Mouse (Mus musculus): Measurements from ENCODE around the gene Celf2. TPM values are rescaled to one million over a fixed set of nuclear protein-coding genes. Genes with fewer than 3 reads are reported as not detected.

Celf2 gene
- polyA plus RNA-seq, 1 experiment from 2014 or later: 68.8 TPM

GRCm38 (mm10) chr2:7249002-7249401 lies 260.4 kb downstream of the Celf2 start:
- H3K4me2 ChIP-seq (ENCODE audit: low read depth, low read length): no peak overlapping the region
- ATAC-seq (ENCODE audit: low read depth) (no peak), DNase-seq (ENCODE audit: low spot score) (no peak)
- no peak overlapping the region for H3K4me3 ChIP-seq (ENCODE audit: low read depth, low read length)
- no peak overlapping the region for H3K9ac ChIP-seq (ENCODE audit: low read depth, low read length)
- no peak overlapping the region for H3K27ac ChIP-seq (replicated peaks; ENCODE audit: low read depth, low read length)
- no peaks in the 10 kb centered on the region for H3K27me3 ChIP-seq (replicated peaks; ENCODE audit: control insufficient read depth, insufficient read depth, low read length)
- no peaks in the 10 kb centered on the region for H3K9me3 ChIP-seq (ENCODE audit: control insufficient read depth, low read length)
- no peaks in the 10 kb centered on the region for H3K36me3 ChIP-seq (ENCODE audit: control insufficient read depth, insufficient read depth, low read length)
- no peaks in the 10 kb centered on the region for H3K4me1 ChIP-seq (ENCODE audit: control insufficient read depth, insufficient read depth, low read length)

DNA sequence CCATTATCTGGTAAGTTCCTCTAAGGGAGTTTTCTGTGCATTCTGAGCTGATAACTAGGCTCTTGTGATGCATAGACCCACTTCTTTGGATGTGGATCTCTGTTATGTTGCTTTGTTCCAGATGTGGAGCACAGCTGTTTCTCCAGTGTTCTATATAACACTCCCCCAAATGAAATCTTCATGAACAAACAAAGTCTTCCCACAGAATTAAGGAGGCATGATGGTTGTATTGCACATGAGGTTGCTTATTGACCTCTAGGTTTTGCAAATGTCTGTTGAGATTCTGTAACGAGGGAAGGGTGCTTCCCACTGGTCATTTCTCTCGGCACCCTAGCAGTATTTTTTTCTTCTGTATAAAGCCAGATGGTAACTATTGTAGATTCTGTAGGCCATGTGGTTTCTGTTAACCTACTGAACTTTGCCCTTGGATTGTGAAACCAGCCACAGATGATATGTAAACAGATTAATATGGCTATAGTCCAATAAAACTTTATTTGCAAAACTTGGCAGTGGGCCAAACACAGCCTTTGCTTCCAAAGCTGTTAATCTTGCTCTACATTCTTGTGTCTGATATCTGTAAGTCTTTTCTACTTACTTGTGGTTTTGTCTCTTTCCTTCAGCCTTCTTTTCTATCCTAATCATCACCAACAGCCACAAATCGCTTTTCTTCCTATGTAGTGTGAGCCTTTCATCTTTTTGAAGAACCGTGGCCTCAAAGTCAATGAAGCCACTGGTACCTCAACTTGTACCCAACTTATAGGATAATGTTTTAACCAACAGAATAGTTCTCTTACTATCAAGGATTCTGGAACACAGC lies 263.2 kb downstream of the Celf2 start:
- Histone ChIP-seq H3K9ac (ENCODE audit: low read depth, low read length) (no peak overlapping the region), H3K4me1 (ENCODE audit: control insufficient read depth, insufficient read depth, low read length) (no peaks in the 10 kb centered on the region), H3K27me3 (replicated peaks; ENCODE audit: control insufficient read depth, insufficient read depth, low read length) (no peaks in the 10 kb centered on the region), H3K36me3 (ENCODE audit: control insufficient read depth, insufficient read depth, low read length) (no peaks in the 10 kb centered on the region), H3K4me2 (ENCODE audit: low read depth, low read length) (no peak overlapping the region), H3K27ac (replicated peaks; ENCODE audit: low read depth, low read length) (no peak overlapping the region), H3K4me3 (ENCODE audit: low read depth, low read length) (no peak overlapping the region), H3K9me3 (ENCODE audit: control insufficient read depth, low read length) (no peaks in the 10 kb centered on the region)
- 31% methylated on average over 4 of the region's 4 CpGs for WGBS
- DNase-seq (ENCODE audit: low spot score): peak; percentile 63
- no peak for ATAC-seq (ENCODE audit: low read depth)

DNA sequence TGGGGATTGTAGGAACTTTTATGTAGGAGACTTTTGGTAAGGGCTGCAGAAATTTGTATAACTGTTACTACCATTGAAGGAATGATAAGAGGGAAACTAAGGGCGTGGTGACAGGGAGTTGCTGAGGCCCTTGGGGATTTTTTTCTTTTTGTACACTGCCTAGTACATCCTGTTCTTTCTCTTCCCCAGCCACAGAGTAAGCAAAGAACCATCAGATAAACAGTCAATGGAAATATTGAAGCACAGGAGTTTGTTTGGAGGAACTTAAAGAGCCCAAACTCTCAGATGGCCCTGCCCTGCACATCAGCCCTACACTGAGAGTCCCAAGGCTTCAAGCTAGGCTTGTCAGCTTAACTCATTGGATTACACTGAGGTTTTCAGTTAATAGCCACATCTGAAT lies 267.2 kb downstream of the Celf2 start:
- ATAC-seq (ENCODE audit: low read depth) (no peak), DNase-seq (ENCODE audit: low spot score) (no peak)
- no peaks in the 10 kb centered on the region for H3K4me1 ChIP-seq (ENCODE audit: control insufficient read depth, insufficient read depth, low read length)
- H3K4me3 ChIP-seq (ENCODE audit: low read depth, low read length): no peak overlapping the region
- H3K27me3 ChIP-seq (replicated peaks; ENCODE audit: control insufficient read depth, insufficient read depth, low read length): no peaks in the 10 kb centered on the region
- H3K27ac ChIP-seq (replicated peaks; ENCODE audit: low read depth, low read length): no peak overlapping the region
- no peak overlapping the region for H3K9ac ChIP-seq (ENCODE audit: low read depth, low read length)
- H3K4me2 ChIP-seq (ENCODE audit: low read depth, low read length): no peak overlapping the region
- WGBS: 74% methylated on average over 1 of the region's 1 CpGs
- no peaks in the 10 kb centered on the region for H3K9me3 ChIP-seq (ENCODE audit: control insufficient read depth, low read length)
- no peaks in the 10 kb centered on the region for H3K36me3 ChIP-seq (ENCODE audit: control insufficient read depth, insufficient read depth, low read length)

DNA sequence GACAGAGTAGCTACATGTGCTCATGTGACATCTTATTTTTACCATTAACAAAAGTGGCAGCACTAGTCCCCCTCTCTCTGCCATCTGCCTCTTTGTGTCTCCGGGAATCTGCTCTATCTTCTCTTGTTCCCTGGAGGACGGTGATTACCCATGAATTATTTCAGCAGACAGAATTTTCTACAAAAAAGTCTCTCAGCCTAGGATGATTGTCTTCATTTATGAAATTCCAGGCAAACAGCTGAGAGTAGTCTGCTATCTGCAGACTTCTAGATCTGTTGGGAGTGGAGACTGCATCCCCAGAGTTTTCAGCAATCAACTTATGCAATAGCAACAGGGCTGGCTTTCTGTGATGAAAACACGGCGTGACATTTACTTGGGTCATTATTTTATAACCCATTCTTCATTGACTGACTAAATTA lies 267.8 kb downstream of the Celf2 start:
- H3K4me1 ChIP-seq (ENCODE audit: control insufficient read depth, insufficient read depth, low read length): no peaks in the 10 kb centered on the region
- no peaks in the 10 kb centered on the region for H3K27me3 ChIP-seq (replicated peaks; ENCODE audit: control insufficient read depth, insufficient read depth, low read length)
- H3K4me2 ChIP-seq (ENCODE audit: low read depth, low read length): no peak overlapping the region
- peak; percentile 68 for ATAC-seq (ENCODE audit: low read depth)
- H3K9ac ChIP-seq (ENCODE audit: low read depth, low read length): no peak overlapping the region
- 75% methylated on average over 4 of the region's 4 CpGs for WGBS
- H3K9me3 ChIP-seq (ENCODE audit: control insufficient read depth, low read length): no peaks in the 10 kb centered on the region
- DNase-seq (ENCODE audit: low spot score): peak; percentile 35
- H3K27ac ChIP-seq (replicated peaks; ENCODE audit: low read depth, low read length): no peak overlapping the region
- H3K4me3 ChIP-seq (ENCODE audit: low read depth, low read length): no peak overlapping the region
- no peaks in the 10 kb centered on the region for H3K36me3 ChIP-seq (ENCODE audit: control insufficient read depth, insufficient read depth, low read length)

GRCm38 (mm10) chr2:7237283-7237682 lies 272.1 kb downstream of the Celf2 start:
- no peak overlapping the region for H3K27ac ChIP-seq (replicated peaks; ENCODE audit: low read depth, low read length)
- DNase-seq (ENCODE audit: low spot score): no peak
- H3K4me1 ChIP-seq (ENCODE audit: control insufficient read depth, insufficient read depth, low read length): no peaks in the 10 kb centered on the region
- no peak overlapping the region for H3K9ac ChIP-seq (ENCODE audit: low read depth, low read length)
- no peak overlapping the region for H3K4me2 ChIP-seq (ENCODE audit: low read depth, low read length)
- no peaks in the 10 kb centered on the region for H3K36me3 ChIP-seq (ENCODE audit: control insufficient read depth, insufficient read depth, low read length)
- WGBS: 76% methylated on average over 4 of the region's 4 CpGs
- H3K9me3 ChIP-seq (ENCODE audit: control insufficient read depth, low read length): no peaks in the 10 kb centered on the region
- H3K4me3 ChIP-seq (ENCODE audit: low read depth, low read length): no peak overlapping the region
- H3K27me3 ChIP-seq (replicated peaks; ENCODE audit: control insufficient read depth, insufficient read depth, low read length): no peaks in the 10 kb centered on the region
- no peak for ATAC-seq (ENCODE audit: low read depth)

- ATAC-seq (ENCODE audit: low read depth) (no peak), DNase-seq (ENCODE audit: low spot score) (no peak)
- no peaks in the 10 kb centered on the region for H3K36me3 ChIP-seq (ENCODE audit: control insufficient read depth, insufficient read depth, low read length)
- H3K9ac ChIP-seq (ENCODE audit: low read depth, low read length): no peak overlapping the region
- no peaks in the 10 kb centered on the region for H3K4me1 ChIP-seq (ENCODE audit: control insufficient read depth, insufficient read depth, low read length)
- H3K27me3 ChIP-seq (replicated peaks; ENCODE audit: control insufficient read depth, insufficient read depth, low read length): no peaks in the 10 kb centered on the region
- 81% methylated on average over 3 of the region's 3 CpGs for WGBS
- no peak overlapping the region for H3K27ac ChIP-seq (replicated peaks; ENCODE audit: low read depth, low read length)
- H3K9me3 ChIP-seq (ENCODE audit: control insufficient read depth, low read length): no peaks in the 10 kb centered on the region
- no peak overlapping the region for H3K4me3 ChIP-seq (ENCODE audit: low read depth, low read length)
- H3K4me2 ChIP-seq (ENCODE audit: low read depth, low read length): no peak overlapping the region
These were observed 272.9 kb downstream of the Celf2 start for GRCm38 (mm10) chr2:7236452-7236851.

- no peak for ATAC-seq (ENCODE audit: low read depth)
- H3K9me3 ChIP-seq (ENCODE audit: control insufficient read depth, low read length): no peaks in the 10 kb centered on the region
- DNase-seq (ENCODE audit: low spot score): no peak
- H3K4me2 ChIP-seq (ENCODE audit: low read depth, low read length): no peak overlapping the region
- no peak overlapping the region for H3K27ac ChIP-seq (replicated peaks; ENCODE audit: low read depth, low read length)
- no peaks in the 10 kb centered on the region for H3K27me3 ChIP-seq (replicated peaks; ENCODE audit: control insufficient read depth, insufficient read depth, low read length)
- no peak overlapping the region for H3K9ac ChIP-seq (ENCODE audit: low read depth, low read length)
- H3K4me3 ChIP-seq (ENCODE audit: low read depth, low read length): no peak overlapping the region
- 89% methylated on average over 4 of the region's 4 CpGs for WGBS
- no peaks in the 10 kb centered on the region for H3K4me1 ChIP-seq (ENCODE audit: control insufficient read depth, insufficient read depth, low read length)
- H3K36me3 ChIP-seq (ENCODE audit: control insufficient read depth, insufficient read depth, low read length): no peaks in the 10 kb centered on the region
These were observed 274.2 kb downstream of the Celf2 start for GRCm38 (mm10) chr2:7235059-7235741.

- Histone ChIP-seq H3K4me2 (ENCODE audit: low read depth, low read length) (no peak overlapping the region), H3K4me3 (ENCODE audit: low read depth, low read length) (no peak overlapping the region), H3K27me3 (replicated peaks; ENCODE audit: control insufficient read depth, insufficient read depth, low read length) (no peaks in the 10 kb centered on the region), H3K36me3 (ENCODE audit: control insufficient read depth, insufficient read depth, low read length) (no peaks in the 10 kb centered on the region), H3K9me3 (ENCODE audit: control insufficient read depth, low read length) (no peaks in the 10 kb centered on the region), H3K9ac (ENCODE audit: low read depth, low read length) (no peak overlapping the region), H3K27ac (replicated peaks; ENCODE audit: low read depth, low read length) (no peak overlapping the region), H3K4me1 (ENCODE audit: control insufficient read depth, insufficient read depth, low read length) (no peaks in the 10 kb centered on the region)
- DNase-seq (ENCODE audit: low spot score) (no peak), ATAC-seq (ENCODE audit: low read depth) (no peak)
- 77% methylated on average over 7 of the region's 7 CpGs for WGBS
These were observed 274.8 kb downstream of the Celf2 start for GRCm38 (mm10) chr2:7234587-7234986.

GRCm38 (mm10) chr2:7233411-7233810 lies 276.0 kb downstream of the Celf2 start:
- Histone ChIP-seq H3K4me3 (ENCODE audit: low read depth, low read length) (no peak overlapping the region), H3K4me1 (ENCODE audit: control insufficient read depth, insufficient read depth, low read length) (no peaks in the 10 kb centered on the region), H3K27ac (replicated peaks; ENCODE audit: low read depth, low read length) (no peak overlapping the region), H3K4me2 (ENCODE audit: low read depth, low read length) (no peak overlapping the region), H3K27me3 (replicated peaks; ENCODE audit: control insufficient read depth, insufficient read depth, low read length) (no peaks in the 10 kb centered on the region), H3K9ac (ENCODE audit: low read depth, low read length) (no peak overlapping the region), H3K36me3 (ENCODE audit: control insufficient read depth, insufficient read depth, low read length) (no peaks in the 10 kb centered on the region), H3K9me3 (ENCODE audit: control insufficient read depth, low read length) (no peaks in the 10 kb centered on the region)
- no peak for ATAC-seq (ENCODE audit: low read depth)
- no peak for DNase-seq (ENCODE audit: low spot score)
- WGBS: 89% methylated on average over 2 of the region's 2 CpGs

Measured in embryonic facial prominence, embryonic 14.5 days (tissue).